Mouse (Mus musculus) left cerebral cortex, adult 8-10 months (tissue): ENCODE measurements at regions not wholly inside any gene's neighbourhood (a gene's known extent, or its start where the extent isn't known, plus 50 kb on each side); places are given as distances from the start of the nearest gene placed in this dataset.
A peak's percentile ranks its signal among the peaks of the same experiment; 100 is the strongest.

Experiments
- DNase-seq, 2 experiments: peaks; one replicate each; pipeline ENCODE4 v3.0.0; 2022; ENCODE audit warnings: low spot score in 2 of 2

- DNase-seq, result no peak
These were observed 125.7 kb upstream of the Fmo9 start for GRCm38 (mm10) chr1:166807163-166807945.

GRCm38 (mm10) chr1:166811341-166812071, 129.9 kb upstream of the Fmo9 start:
- DNase-seq, result no peak

GRCm38 (mm10) chr1:166812072-166812461, 130.4 kb upstream of the Fmo9 start:
- DNase-seq, result no peak

GRCm38 (mm10) chr1:166812920-166813439, 131.3 kb upstream of the Fmo9 start:
- DNase-seq, result no peak

GRCm38 (mm10) chr1:166817927-166818326, 136.3 kb upstream of the Fmo9 start:
- no peak for DNase-seq

- no peak for DNase-seq
These were observed 137.0 kb upstream of the Fmo9 start for GRCm38 (mm10) chr1:166818682-166819081.

- DNase-seq, result no peak
These were observed 137.8 kb upstream of the Fmo9 start for GRCm38 (mm10) chr1:166819420-166819819.

GRCm38 (mm10) chr1:166820050-166820449, 138.4 kb upstream of the Fmo9 start:
- DNase-seq, result no peak

- no peak for DNase-seq
These were observed 139.5 kb upstream of the Fmo9 start for GRCm38 (mm10) chr1:166821146-166821545.

- no peak for DNase-seq
These were observed 155.7 kb upstream of the Fmo9 start for GRCm38 (mm10) chr1:166837299-166837698.

- no peak for DNase-seq
These were observed 158.2 kb upstream of the Fmo9 start for GRCm38 (mm10) chr1:166839833-166840232.

- no peak for DNase-seq
These were observed 157.8 kb upstream of the Fam78b start for GRCm38 (mm10) chr1:166843397-166843877.

GRCm38 (mm10) chr1:166846566-166846965, 154.7 kb upstream of the Fam78b start:
- DNase-seq, result no peak

GRCm38 (mm10) chr1:166847233-166847632, 154.0 kb upstream of the Fam78b start:
- DNase-seq, result no peak

GRCm38 (mm10) chr1:166848015-166848535, 153.1 kb upstream of the Fam78b start:
- no peak for DNase-seq

GRCm38 (mm10) chr1:166855988-166856387, 145.2 kb upstream of the Fam78b start:
- no peak for DNase-seq

- DNase-seq, result no peak
These were observed 135.0 kb upstream of the Fam78b start for GRCm38 (mm10) chr1:166866256-166866655.

GRCm38 (mm10) chr1:166871258-166871657, 130.0 kb upstream of the Fam78b start:
- no peak for DNase-seq

- DNase-seq, result no peak
These were observed 124.8 kb upstream of the Fam78b start for GRCm38 (mm10) chr1:166876452-166876851.

- no peak for DNase-seq
These were observed 118.0 kb upstream of the Fam78b start for GRCm38 (mm10) chr1:166883215-166883614.

GRCm38 (mm10) chr1:166895945-166896344, 105.3 kb upstream of the Fam78b start:
- DNase-seq, result no peak

- DNase-seq, result peak in 1 of 2 experiments; percentile 10
These were observed 102.5 kb upstream of the Fam78b start for GRCm38 (mm10) chr1:166898741-166899140.
